Comparison of ENCODE assay signal across 8 mouse cellular contexts in genomic region chr6:119108466-119109394, GRCm38 (mm10).
A peak's percentile ranks its signal among the peaks of the same experiment; 100 is the strongest.
DNase-seq lines count a peak whose midpoint lies in the region; ATAC-seq and TF ChIP-seq lines count a peak whose summit lies in the region.

No protein-coding gene starts in this region.

- TF ChIP-seq EP300 in liver, embryonic 14.5 days (IDR thresholded peaks at IDR 0.05; ENCODE audit: low read depth), result no peak

- peak overlapping the region; percentile 85 for H3K9ac ChIP-seq in forebrain, embryonic 16.5 days (replicated peaks; ENCODE audit: low read depth, low read length)
- H3K9ac ChIP-seq in liver, embryonic 14.5 days (replicated peaks), result no peak overlapping the region
- H3K9ac ChIP-seq in neural tube, embryonic 11.5 days (ENCODE audit: low read length), result peak overlapping the region; percentile 76

- DNase-seq in Muller cell, postnatal 12 days (ENCODE audit: inconsistent ontology term), result peak; percentile 59
- DNase-seq in cerebellum, adult 11 months, result peak; percentile 66
- DNase-seq in heart, postnatal 14 days, result peak; percentile 61 to 73
- peak; percentile 51 to 71 for DNase-seq in kidney, postnatal 25 days
- peak in 2 of 3 experiments; percentile 9 to 24 for DNase-seq in liver, embryonic 14.5 days (ENCODE audit: low read depth in 3 of 3, low spot score in 3 of 3)
- DNase-seq in neural tube, embryonic 11.5 days (ENCODE audit: low spot score), result peak; percentile 85
- peak; percentile 29 to 38 for DNase-seq in thymus, adult 18-20 months

- no peaks in the 10 kb centered on the region; the same call in 1 of the 2 replicates for H3K27me3 ChIP-seq in forebrain, embryonic 16.5 days (replicated peaks; ENCODE audit: control insufficient read depth, insufficient read depth, low read length)
- peaks cover 55% of the 10 kb centered on the region for H3K27me3 ChIP-seq in liver, embryonic 14.5 days (ENCODE audit: control insufficient read depth, insufficient read depth, low read length)
- H3K27me3 ChIP-seq in neural tube, embryonic 11.5 days (ENCODE audit: control insufficient read depth, insufficient read depth, low read length), result peaks cover 21% of the 10 kb centered on the region

- H3K4me2 ChIP-seq in forebrain, embryonic 16.5 days (ENCODE audit: low read length), result peak overlapping the region; percentile 85
- peak overlapping the region; percentile 74 for H3K4me2 ChIP-seq in liver, embryonic 14.5 days (ENCODE audit: low read depth)
- H3K4me2 ChIP-seq in neural tube, embryonic 11.5 days (ENCODE audit: low read depth), result peak overlapping the region; percentile 98

- H3K4me3 ChIP-seq in forebrain, embryonic 16.5 days (replicated peaks; ENCODE audit: low read length), result peak overlapping the region; percentile 62
- peak overlapping the region; percentile 37 to 55 for H3K4me3 ChIP-seq in liver, embryonic 14.5 days (ENCODE audit: insufficient read depth in 1 of 2, low read depth in 2 of 2, low read length in 2 of 2)
- peak overlapping the region; percentile 65 for H3K4me3 ChIP-seq in neural tube, embryonic 11.5 days (ENCODE audit: low read depth, low read length)

- peak; percentile 80 for ATAC-seq in forebrain, embryonic 16.5 days
- ATAC-seq in liver, embryonic 14.5 days (ENCODE audit: insufficient read depth), result peak; percentile 28; the same call in 1 of the 2 replicates
- ATAC-seq in neural tube, embryonic 11.5 days (ENCODE audit: insufficient read depth, low FRiP score, low TSS enrichment), result peak; percentile 76

- TF ChIP-seq CTCF in liver, embryonic 14.5 days (IDR thresholded peaks at IDR 0.05; ENCODE audit: low read depth), result peak; percentile 50

- intact Hi-C loops in heart, postnatal 14 days (cut with DNase I), result loop anchor here (2.0 to 5.0 kb wide), 3 partner anchors 79 to 462 kb away; no protein-coding TSS in a partner anchor

- under 1% methylated on average over 44 of the region's 93 CpGs for WGBS in forebrain, embryonic 16.5 days
- 1% methylated on average over 70 of the region's 93 CpGs for WGBS in liver, embryonic 14.5 days (ENCODE audit: insufficient replicate concordance)
- 1% methylated on average over 44 of the region's 93 CpGs for WGBS in neural tube, embryonic 11.5 days

- no peaks in the 10 kb centered on the region for H3K9me3 ChIP-seq in forebrain, embryonic 16.5 days (ENCODE audit: control insufficient read depth, low read length)
- no peaks in the 10 kb centered on the region for H3K9me3 ChIP-seq in liver, embryonic 14.5 days (ENCODE audit: control insufficient read depth, low read length)
- H3K9me3 ChIP-seq in neural tube, embryonic 11.5 days (ENCODE audit: control insufficient read depth, low read length), result no peaks in the 10 kb centered on the region

- H3K36me3 ChIP-seq in forebrain, embryonic 16.5 days (ENCODE audit: control insufficient read depth, insufficient read depth), result no peaks in the 10 kb centered on the region
- H3K36me3 ChIP-seq in liver, embryonic 14.5 days (replicated peaks; ENCODE audit: control insufficient read depth, insufficient read depth, low read depth), result no peaks in the 10 kb centered on the region
- H3K36me3 ChIP-seq in neural tube, embryonic 11.5 days (ENCODE audit: control insufficient read depth, insufficient read depth, low read length), result no peaks in the 10 kb centered on the region

- peak overlapping the region; percentile 93 for H3K27ac ChIP-seq in forebrain, embryonic 16.5 days (ENCODE audit: low read length)
- H3K27ac ChIP-seq in liver, embryonic 14.5 days, result no peak overlapping the region
- H3K27ac ChIP-seq in neural tube, embryonic 11.5 days (ENCODE audit: low read depth, low read length), result peak overlapping the region; percentile 67

- H3K4me1 ChIP-seq in forebrain, embryonic 16.5 days (replicated peaks; ENCODE audit: control insufficient read depth, insufficient read depth, low read length), result peaks cover 34% of the 10 kb centered on the region
- no peaks in the 10 kb centered on the region for H3K4me1 ChIP-seq in liver, embryonic 14.5 days (replicated peaks; ENCODE audit: control insufficient read depth in 2 of 2, insufficient read depth in 2 of 2, low read length in 1 of 2)
- H3K4me1 ChIP-seq in neural tube, embryonic 11.5 days (ENCODE audit: control insufficient read depth, insufficient read depth, low read length), result no peaks in the 10 kb centered on the region; the same call in 1 of the 2 replicates

Comparison
In these comparisons a context has a peak if more than half of its experiments do, and no peak if none do; other contexts are left out.
1. DNase-seq: peak in every context shown above with its lines; median percentile 85 in neural tube, embryonic 11.5 days; 67 in heart, postnatal 14 days; 66 in cerebellum, adult 11 months; 61 in kidney, postnatal 25 days; 59 in Muller cell, postnatal 12 days; 34 in thymus, adult 18-20 months; 16 in liver, embryonic 14.5 days.
2. ATAC-seq: peak in every context shown above with its lines; median percentile 80 in forebrain, embryonic 16.5 days; 76 in neural tube, embryonic 11.5 days; 28 in liver, embryonic 14.5 days.